Mouse (Mus musculus) liver, embryonic 14.5 days (tissue): ENCODE data around the gene Lrrc7.

Experiments used
- CTCF ChIP-seq: IDR thresholded peaks from 2 replicates; pipeline ENCODE4 v1.5.1; 2016; ENCODE audit warnings: antibody characterized with exemption, low read depth, control low read depth
- EP300 ChIP-seq: IDR thresholded peaks from 2 replicates; pipeline ENCODE4 v1.6.1; 2016; ENCODE audit warnings: antibody characterized with exemption, low read depth

DNA sequence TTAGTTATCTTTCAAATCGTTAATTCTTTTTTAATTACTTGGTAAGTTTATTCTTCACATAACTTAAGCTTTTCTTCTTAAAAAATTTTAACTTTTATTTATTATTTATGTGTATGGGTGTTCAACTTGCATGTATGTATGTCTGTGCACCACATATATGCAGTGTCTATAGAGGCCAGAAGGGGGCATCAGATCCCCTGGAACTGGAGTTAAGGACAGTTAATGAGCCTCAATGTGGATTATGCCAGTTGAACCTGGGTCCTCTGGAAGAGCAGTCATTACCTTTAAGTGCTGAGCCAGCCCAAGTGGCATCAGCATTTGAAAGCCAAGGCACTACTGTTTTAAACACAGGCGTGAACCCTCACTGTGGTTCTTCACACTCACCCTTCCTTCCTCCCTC is 352.0 kb downstream of the Lrrc7 start:
- peak; percentile 38 for TF ChIP-seq CTCF
- no peak for TF ChIP-seq EP300
